Mouse (Mus musculus): ENCODE results near the gene Dnlz. TPM values are rescaled to one million over a fixed set of nuclear protein-coding genes. Genes with fewer than 3 reads are reported as not detected.
"Not testable (repeated sequence)": the region's sequence is repeated elsewhere in the genome, so short reads cannot be mapped to it uniquely, and the experiment has no call there.

The Dnlz gene
- total RNA-seq (2021): 19.0 and 19.8 TPM in 2 replicates
- long read RNA-seq, experiment 1, transcript Dnlz-201 (3 exons, 2,916 nt): major isoform, 55 of 91 reads
- long read RNA-seq, experiment 1, transcript Dnlz-202 (2 exons, 2,766 nt): minor isoform, 10 of 91 reads
- long read RNA-seq, experiment 1, partial matches to known transcripts: 7 of 91 reads
- long read RNA-seq, experiment 1, other reads (novel, unspliced or antisense): 19 of 91 reads
- long read RNA-seq, experiment 2, transcript Dnlz-201 (3 exons, 2,916 nt): major isoform, 56 of 95 reads
- long read RNA-seq, experiment 2, transcript Dnlz-202 (2 exons, 2,766 nt): minor isoform, 12 of 95 reads
- long read RNA-seq, experiment 2, partial matches to known transcripts: 3 of 95 reads
- long read RNA-seq, experiment 2, other reads (novel, unspliced or antisense): 24 of 95 reads

- DNase-seq: peak; percentile 95
Measured at GRCm38 (mm10) chr2:26351358-26352290, at the start of gene Dnlz. Gene Dnlz, minus strand, starts transcription at chr2:26352110.

- DNase-seq: no peak
Measured at GRCm38 (mm10) chr2:26401023-26401422, 49.1 kb upstream of the Dnlz start.

GRCm38 (mm10) chr2:26400296-26400695 is 48.4 kb upstream of the Dnlz start:
- DNase-seq: no peak

- DNase-seq: no peak
Measured at GRCm38 (mm10) chr2:26399647-26400046, 47.7 kb upstream of the Dnlz start.

GRCm38 (mm10) chr2:26398978-26399377 is 47.1 kb upstream of the Dnlz start:
- DNase-seq: no peak

GRCm38 (mm10) chr2:26391617-26392016 is 39.7 kb upstream of the Dnlz start:
- no peak for DNase-seq

GRCm38 (mm10) chr2:26390954-26391353 is 39.0 kb upstream of the Dnlz start:
- no peak for DNase-seq

GRCm38 (mm10) chr2:26389154-26389690 is 37.3 kb upstream of the Dnlz start, which contains the start of the genes Entr1 and Pmpca:
Gene Entr1, minus strand, starts transcription at chr2:26389316.
Gene Pmpca, plus strand, starts transcription at chr2:26389339.
- DNase-seq: peak; percentile 92

GRCm38 (mm10) chr2:26388682-26389153 is 36.8 kb upstream of the Dnlz start:
- peak; percentile 57 for DNase-seq

GRCm38 (mm10) chr2:26387713-26388112 is 35.8 kb upstream of the Dnlz start:
- no peak for DNase-seq

GRCm38 (mm10) chr2:26380871-26381270 is 29.0 kb upstream of the Dnlz start:
- DNase-seq: not testable (repeated sequence)

- peak; percentile 93 for DNase-seq
Measured at GRCm38 (mm10) chr2:26380131-26380771, 28.3 kb upstream of the Dnlz start, which contains the start of gene Snapc4. Gene Snapc4, minus strand, starts transcription at chr2:26380653.

GRCm38 (mm10) chr2:26372396-26372795 is 20.5 kb upstream of the Dnlz start:
- no peak for DNase-seq

- peak; percentile 52 for DNase-seq
Measured at GRCm38 (mm10) chr2:26368572-26368971, 16.7 kb upstream of the Dnlz start.

GRCm38 (mm10) chr2:26367911-26368310 is 16.0 kb upstream of the Dnlz start:
- DNase-seq: no peak

GRCm38 (mm10) chr2:26364738-26365465 is 13.0 kb upstream of the Dnlz start:
- DNase-seq: peak; percentile 90

GRCm38 (mm10) chr2:26363481-26363880 is 11.6 kb upstream of the Dnlz start:
- no peak for DNase-seq

- no peak for DNase-seq
Measured at GRCm38 (mm10) chr2:26362991-26363390, 11.1 kb upstream of the Dnlz start.

GRCm38 (mm10) chr2:26360772-26361171 is 8.9 kb upstream of the Dnlz start, which contains the start of gene Card9:
Gene Card9, minus strand, starts transcription at chr2:26360918.
- DNase-seq: no peak

GRCm38 (mm10) chr2:26359983-26360382 is 8.1 kb upstream of the Dnlz start:
- DNase-seq: peak; percentile 52
